Comparison of ENCODE assay signal across 7 mouse cellular contexts in genomic region chr6:47314507-47315334, GRCm38 (mm10).
A peak's percentile ranks its signal among the peaks of the same experiment; 100 is the strongest.
DNase-seq lines count a peak whose midpoint lies in the region; ATAC-seq and TF ChIP-seq lines count a peak whose summit lies in the region.

No protein-coding gene starts in this region.

- H3ac ChIP-seq in myocyte (ENCODE audit: control insufficient read depth, insufficient read length) = no peak overlapping the region

- peak overlapping the region; percentile 47 for H3K4me2 ChIP-seq in lung, embryonic 15.5 days
- peak overlapping the region; percentile 40 for H3K4me2 ChIP-seq in forebrain, embryonic 15.5 days (replicated peaks)
- H3K4me2 ChIP-seq in myocyte (ENCODE audit: low read depth) = peak overlapping the region; percentile 57

- no peak for TF ChIP-seq CTCF in bone marrow macrophage, adult 2 months (IDR thresholded peaks at IDR 0.05; ENCODE audit: low read depth, low read length)

- peak overlapping the region; percentile 19; the same call in 1 of the 2 replicates for H3K4me3 ChIP-seq in lung, embryonic 15.5 days
- H3K4me3 ChIP-seq in bone marrow macrophage, adult 2 months (ENCODE audit: insufficient read depth, low read length) = peak overlapping the region; percentile 13; the same call in 1 of the 2 replicates
- H3K4me3 ChIP-seq in forebrain, embryonic 15.5 days = peak overlapping the region; percentile 20
- H3K4me3 ChIP-seq in myocyte = no peak overlapping the region

- TF ChIP-seq POLR2A in bone marrow macrophage, adult 2 months (IDR thresholded peaks at IDR 0.05; ENCODE audit: borderline replicate concordance, low read depth, low read length) = no peak
- no peak for TF ChIP-seq POLR2A in myocyte (IDR thresholded peaks at IDR 0.05; ENCODE audit: insufficient read length, low read depth)

- no peaks in the 10 kb centered on the region for H3K9me3 ChIP-seq in lung, embryonic 15.5 days
- H3K9me3 ChIP-seq in forebrain, embryonic 15.5 days = no peaks in the 10 kb centered on the region

- H3K27me3 ChIP-seq in lung, embryonic 15.5 days = no peaks in the 10 kb centered on the region
- no peaks in the 10 kb centered on the region for H3K27me3 ChIP-seq in forebrain, embryonic 15.5 days
- no peaks in the 10 kb centered on the region for H3K27me3 ChIP-seq in myocyte (ENCODE audit: control insufficient read depth, insufficient read depth, insufficient read length)

- H3K4me1 ChIP-seq in lung, embryonic 15.5 days = peaks cover 19% of the 10 kb centered on the region
- peaks cover 11% of the 10 kb centered on the region; the same call in 1 of the 2 replicates for H3K4me1 ChIP-seq in bone marrow macrophage, adult 2 months (ENCODE audit: control insufficient read depth, insufficient read depth, low read length)
- peaks cover 20% of the 10 kb centered on the region for H3K4me1 ChIP-seq in forebrain, embryonic 15.5 days

- no peaks in the 10 kb centered on the region for H3K79me2 ChIP-seq in myocyte (ENCODE audit: control insufficient read depth, insufficient read depth)

- peak; percentile 20 for ATAC-seq in lung, embryonic 15.5 days (ENCODE audit: borderline replicate concordance, extremely low read depth, low FRiP score, low TSS enrichment)
- ATAC-seq in forebrain, embryonic 15.5 days (replicated peaks) = peak; percentile 31; the same call in 1 of the 2 replicates

- no peak overlapping the region for H3K9ac ChIP-seq in lung, embryonic 15.5 days
- peak overlapping the region; percentile 26; the same call in 1 of the 2 replicates for H3K9ac ChIP-seq in forebrain, embryonic 15.5 days (replicated peaks)

- no peak for DNase-seq in lung, postnatal 14 days
- peak; percentile 10 to 43 for DNase-seq in kidney, postnatal 25 days
- DNase-seq in gastrocnemius, postnatal 4 days (ENCODE audit: low spot score in 2 of 2) = no peak

- 48% methylated on average over 15 of the region's 15 CpGs for WGBS in lung, embryonic 15.5 days
- 59% methylated on average over 15 of the region's 15 CpGs for WGBS in forebrain, embryonic 15.5 days

- peak overlapping the region; percentile 74 for H3K27ac ChIP-seq in lung, embryonic 15.5 days
- no peak overlapping the region for H3K27ac ChIP-seq in bone marrow macrophage, adult 2 months (ENCODE audit: insufficient read depth, low read depth, low read length)
- H3K27ac ChIP-seq in forebrain, embryonic 15.5 days (replicated peaks) = peak overlapping the region; percentile 43; the same call in 1 of the 2 replicates

- no peaks in the 10 kb centered on the region for H3K36me3 ChIP-seq in lung, embryonic 15.5 days
- no peaks in the 10 kb centered on the region for H3K36me3 ChIP-seq in forebrain, embryonic 15.5 days
- no peaks in the 10 kb centered on the region for H3K36me3 ChIP-seq in myocyte (ENCODE audit: control insufficient read depth, insufficient read depth)

TF ChIP-seq in myocyte, 11 proteins besides CTCF, POLR2A, EP300 and RAD21:
- no peak for TF ChIP-seq TCF12 (IDR thresholded peaks at IDR 0.05; ENCODE audit: insufficient read depth, poor library complexity, severe bottlenecking)
- no peak for TF ChIP-seq E2F4 (IDR thresholded peaks at IDR 0.05; ENCODE audit: insufficient read depth)
- no peak for TF ChIP-seq CEBPB (IDR thresholded peaks at IDR 0.05; ENCODE audit: insufficient read depth, poor library complexity, severe bottlenecking)
- no peak for TF ChIP-seq TCF3 (IDR thresholded peaks at IDR 0.05; ENCODE audit: insufficient read length, low read depth)
- no peak for TF ChIP-seq MYOD1 (IDR thresholded peaks at IDR 0.05; ENCODE audit: control insufficient read depth in 1 of 3, insufficient read length in 2 of 3, low read depth in 2 of 3)
- no peak for TF ChIP-seq USF1 (IDR thresholded peaks at IDR 0.05; ENCODE audit: low read depth)
- TF ChIP-seq MYOG (IDR thresholded peaks at IDR 0.05; ENCODE audit: control insufficient read depth in 1 of 3, insufficient read depth in 1 of 3, insufficient read length in 2 of 3, low read depth in 2 of 3) = no peak
- no peak for TF ChIP-seq POLR2AphosphoS2 (IDR thresholded peaks at IDR 0.05; ENCODE audit: insufficient read length, low read depth)
- no peak for TF ChIP-seq REST (IDR thresholded peaks at IDR 0.05; ENCODE audit: insufficient read depth, insufficient read length)
- no peak for TF ChIP-seq SRF (IDR thresholded peaks at IDR 0.05; ENCODE audit: control insufficient read depth, insufficient read length, low read depth)
- TF ChIP-seq MAX (IDR thresholded peaks at IDR 0.05; ENCODE audit: low read depth) = no peak

Comparison
In these comparisons a context has a peak if more than half of its experiments do, and no peak if none do; other contexts are left out.
1. DNase-seq: peak in kidney, postnatal 25 days (2 of 2); none in lung, postnatal 14 days (single experiment) and gastrocnemius, postnatal 4 days (0 of 2).
2. Peak in every context shown above with its lines, with median percentiles within 50 percentile points of each other: H3K4me2 ChIP-seq.